Mouse (Mus musculus) heart, embryonic 16.5 days (tissue): Measurements from ENCODE around the gene Rnf4. TPM values are rescaled to one million over a fixed set of nuclear protein-coding genes. Genes with fewer than 3 reads are reported as not detected.

Experiments used
- ATAC-seq: fragments of 200-750 bp; cut with Nextera tagmentation; replicated peaks from 2 replicates; pipeline ENCODE4 v1.8.0; 2017; ENCODE audit warnings: moderate number of reproducible peaks; ENCODE audit not compliant: insufficient read depth, low FRiP score; ENCODE audit errors: extremely low read depth
- H3K27ac ChIP-seq: fragments of 300-500 bp; sonication (generic); 2 replicates; pipeline ENCODE4 v1.5.1; 2014; ENCODE audit warnings: mild to moderate bottlenecking, low read length, control low read depth, moderate library complexity
- H3K27me3 ChIP-seq: fragments of 300-500 bp; sonication (generic); 2 replicates; pipeline ENCODE4 v1.6.1; 2014; ENCODE audit warnings: low read length, mixed read lengths; ENCODE audit not compliant: control insufficient read depth, insufficient read depth
- H3K36me3 ChIP-seq: fragments of 300-500 bp; sonication (generic); 2 replicates; pipeline ENCODE4 v1.6.1; 2014; ENCODE audit not compliant: control insufficient read depth, insufficient read depth
- H3K4me1 ChIP-seq: fragments of 300-500 bp; sonication (generic); 2 replicates; pipeline ENCODE4 v1.6.1; 2014; ENCODE audit warnings: low read length, mixed read lengths; ENCODE audit not compliant: control insufficient read depth, insufficient read depth
- H3K4me2 ChIP-seq: fragments of 300-500 bp; sonication (generic); 2 replicates; pipeline ENCODE4 v1.6.1; 2014; ENCODE audit warnings: low read depth, mild to moderate bottlenecking, control low read depth, low read length
- H3K4me3 ChIP-seq: fragments of 300-500 bp; sonication (generic); 2 replicates; pipeline ENCODE4 v1.5.1; 2014; ENCODE audit warnings: mild to moderate bottlenecking, control low read depth, low read length
- H3K9ac ChIP-seq: fragments of 300-500 bp; sonication (generic); 2 replicates; pipeline ENCODE4 v1.6.1; 2014; ENCODE audit warnings: low read length, control low read depth
- H3K9me3 ChIP-seq: fragments of 300-500 bp; sonication (generic); replicated peaks from 2 replicates; pipeline ENCODE4 v1.6.1; 2016; ENCODE audit warnings: low read length; ENCODE audit not compliant: control insufficient read depth
- WGBS: fragments of 180-500 bp; shearing (Covaris S2); extraction: QIAGEN DNeasy Blood & Tissue Kit; methylation state at CpG from one replicate; pipeline ENCODE4 v1.1.7; 2014; 5-methylcytosine and 5-hydroxymethylcytosine counted together
- polyA plus RNA-seq: library from polyadenylated mRNA; unstranded; fragments of >200 nt; fragmentation: Nextera tagmentation; extraction: Ambion mirVana; gene quantifications from 2 replicates; pipeline ENCODE4 v1.2.1, GENCODE M21; 2015

The Rnf4 gene
- polyA plus RNA-seq, 1 experiment from 2014 or later, result 111 TPM

GRCm38 (mm10) chr5:34368551-34369290, 32.6 kb downstream of the Rnf4 start:
- Histone ChIP-seq H3K27me3 (no peaks in the 10 kb centered on the region), H3K9me3 (no peaks in the 10 kb centered on the region), H3K4me1 (peaks cover 19% of the 10 kb centered on the region), H3K4me3 (peak overlapping the region; percentile 96), H3K9ac (peak overlapping the region; percentile 76), H3K4me2 (peak overlapping the region; percentile 60), H3K36me3 (0 out of 2 replicates have a peak, but pooled peaks cover 7% of the 10 kb centered on the region), H3K27ac (peak overlapping the region; percentile 71)
- ATAC-seq, result no peak; the same call in 1 of the 2 replicates
- WGBS, result 66% methylated on average over 7 of the region's 7 CpGs

- Histone ChIP-seq H3K4me2 (peak within 1 kb of the TSS; percentile 88), H3K4me1 (peaks cover 19% of the 10 kb centered on the region), H3K27me3 (no peaks in the 10 kb centered on the region), H3K4me3 (peak within 1 kb of the TSS; percentile 96), H3K9ac (peak within 1 kb of the TSS; percentile 97), H3K9me3 (no peaks in the 10 kb centered on the region), H3K36me3 (0 out of 2 replicates have a peak, but pooled peaks cover 6% of the 10 kb centered on the region), H3K27ac (peak within 1 kb of the TSS; percentile 82)
- WGBS, result under 1% methylated on average over 61 of the region's 64 CpGs
- ATAC-seq, result peak; percentile 99
Measured at GRCm38 (mm10) chr5:34369341-34370021, 33.4 kb downstream of the Rnf4 start, which contains the start of gene Fam193a. TSS of gene Fam193a (plus strand) at chr5:34369933.

- no peaks in the 10 kb centered on the region for H3K9me3 ChIP-seq
- peak overlapping the region; percentile 88 for H3K4me2 ChIP-seq
- peak overlapping the region; percentile 96 for H3K4me3 ChIP-seq
- peak overlapping the region; percentile 82 for H3K27ac ChIP-seq
- H3K36me3 ChIP-seq, result 0 out of 2 replicates have a peak, but pooled peaks cover 1% of the 10 kb centered on the region
- no peaks in the 10 kb centered on the region for H3K27me3 ChIP-seq
- under 1% methylated on average over 56 of the region's 114 CpGs for WGBS
- ATAC-seq, result peak; percentile 15; the same call in 1 of the 2 replicates
- peaks cover 19% of the 10 kb centered on the region for H3K4me1 ChIP-seq
- H3K9ac ChIP-seq, result peak overlapping the region; percentile 97
Measured at GRCm38 (mm10) chr5:34370022-34370823, 34.1 kb downstream of the Rnf4 start.

- peaks cover 19% of the 10 kb centered on the region for H3K4me1 ChIP-seq
- H3K27ac ChIP-seq, result no peak overlapping the region
- peak overlapping the region; percentile 97 for H3K9ac ChIP-seq
- no peak for ATAC-seq
- H3K4me3 ChIP-seq, result peak overlapping the region; percentile 96
- WGBS, result 25% methylated on average over 8 of the region's 8 CpGs
- no peaks in the 10 kb centered on the region for H3K9me3 ChIP-seq
- no peaks in the 10 kb centered on the region for H3K27me3 ChIP-seq
- H3K4me2 ChIP-seq, result peak overlapping the region; percentile 88
- H3K36me3 ChIP-seq, result no peaks in the 10 kb centered on the region
Measured at GRCm38 (mm10) chr5:34370840-34371239, 34.8 kb downstream of the Rnf4 start.

GRCm38 (mm10) chr5:34372141-34372540, 36.1 kb downstream of the Rnf4 start:
- H3K36me3 ChIP-seq, result no peaks in the 10 kb centered on the region
- peaks cover 19% of the 10 kb centered on the region for H3K4me1 ChIP-seq
- H3K9ac ChIP-seq, result no peak overlapping the region
- no peak overlapping the region for H3K4me3 ChIP-seq
- H3K27ac ChIP-seq, result no peak overlapping the region
- peak overlapping the region; percentile 13; the same call in 1 of the 2 replicates for H3K4me2 ChIP-seq
- no peak for ATAC-seq
- no peaks in the 10 kb centered on the region for H3K9me3 ChIP-seq
- no peaks in the 10 kb centered on the region for H3K27me3 ChIP-seq

GRCm38 (mm10) chr5:34372541-34372940, 36.5 kb downstream of the Rnf4 start:
- Histone ChIP-seq H3K4me1 (peaks cover 19% of the 10 kb centered on the region), H3K27ac (no peak overlapping the region), H3K36me3 (no peaks in the 10 kb centered on the region), H3K9me3 (no peaks in the 10 kb centered on the region), H3K27me3 (no peaks in the 10 kb centered on the region), H3K9ac (no peak overlapping the region), H3K4me3 (no peak overlapping the region), H3K4me2 (no peak overlapping the region)
- ATAC-seq, result no peak

GRCm38 (mm10) chr5:34378787-34379186, 42.7 kb downstream of the Rnf4 start:
- no peak for ATAC-seq
- Histone ChIP-seq H3K9ac (no peak overlapping the region), H3K27ac (no peak overlapping the region), H3K27me3 (no peaks in the 10 kb centered on the region), H3K4me3 (no peak overlapping the region), H3K9me3 (no peaks in the 10 kb centered on the region), H3K4me1 (peaks cover 10% of the 10 kb centered on the region), H3K4me2 (no peak overlapping the region), H3K36me3 (no peaks in the 10 kb centered on the region)

GRCm38 (mm10) chr5:34381700-34382099, 45.6 kb downstream of the Rnf4 start:
- Histone ChIP-seq H3K9me3 (peaks cover 5% of the 10 kb centered on the region), H3K4me2 (no peak overlapping the region), H3K4me1 (peaks cover 10% of the 10 kb centered on the region), H3K27me3 (no peaks in the 10 kb centered on the region), H3K27ac (no peak overlapping the region), H3K4me3 (no peak overlapping the region), H3K9ac (no peak overlapping the region), H3K36me3 (peaks cover 7% of the 10 kb centered on the region; the same call in 1 of the 2 replicates)
- no peak for ATAC-seq
- WGBS, result 84% methylated on average over 2 of the region's 2 CpGs
